Mouse (Mus musculus): Measurements from ENCODE around the gene Gpr4.

GRCm38 (mm10) chr7:19213385-19213784, 1.0 kb downstream of the Gpr4 start:
- TF ChIP-seq GATA1 (IDR thresholded peaks at IDR 0.05; ENCODE audit: borderline replicate concordance, low read length), result no peak
- no peak for TF ChIP-seq FLI1 (IDR thresholded peaks at IDR 0.05; ENCODE audit: low read length)

Data from megakaryocyte, embryonic 14.5 days (primary cell).